Mouse (Mus musculus) heart, adult 2 months (tissue): Measurements from ENCODE around the gene Cdh4.

ENCODE experiments used
- CTCF ChIP-seq: fragments of 200-600 bp; IDR thresholded peaks from 2 replicates; pipeline ENCODE4 v1.8.1; 2022; ENCODE audit warnings: antibody characterized with exemption, mild to moderate bottlenecking, moderate library complexity
- EP300 ChIP-seq: fragments of 200-500 bp; IDR thresholded peaks from 2 replicates; pipeline ENCODE4 v1.6.1; 2011; ENCODE audit warnings: low read depth, low read length, control low read depth; ENCODE audit not compliant: insufficient read depth
- POLR2A ChIP-seq: fragments of 200-500 bp; IDR thresholded peaks from 2 replicates; pipeline ENCODE4 v1.6.1; 2011; ENCODE audit warnings: mild to moderate bottlenecking, low read depth, low read length, control low read depth; ENCODE audit not compliant: insufficient read depth

- no peak for TF ChIP-seq CTCF
- no peak for TF ChIP-seq EP300
- TF ChIP-seq POLR2A, result no peak
Measured at GRCm38 (mm10) chr2:179584672-179585071, 142.4 kb downstream of the Cdh4 start.
